Mouse (Mus musculus) frontal cortex, postnatal 25 days (tissue): ENCODE data around the gene Tvp23a.

Source experiments
- DNase-seq, 2 experiments: peaks; one replicate each; pipeline ENCODE4 v3.0.0; 2022; ENCODE audit warnings: low spot score in 2 of 2

Tvp23a gene

DNA sequence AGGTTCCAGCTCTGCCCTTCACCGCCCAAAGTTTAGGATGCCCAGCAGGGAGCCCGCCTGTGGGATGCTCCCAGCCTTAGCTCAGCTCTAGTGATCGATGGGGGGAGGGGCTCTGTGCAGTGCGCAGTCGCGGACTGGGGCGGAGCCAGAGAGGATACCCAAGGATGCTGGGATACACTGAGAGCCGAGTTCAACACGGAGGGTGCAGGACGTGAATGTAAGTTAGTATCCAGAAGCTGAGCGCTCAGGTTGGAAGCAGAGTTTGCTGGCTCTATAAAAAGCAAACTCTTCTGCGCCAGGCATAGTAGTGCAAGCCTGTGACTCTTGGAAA, at the start of gene Tvp23a:
Gene Tvp23a, minus strand, starts transcription at position 99 of the 331 bp plus-strand sequence.
- DNase-seq, result peak; percentile 81 to 82

DNA sequence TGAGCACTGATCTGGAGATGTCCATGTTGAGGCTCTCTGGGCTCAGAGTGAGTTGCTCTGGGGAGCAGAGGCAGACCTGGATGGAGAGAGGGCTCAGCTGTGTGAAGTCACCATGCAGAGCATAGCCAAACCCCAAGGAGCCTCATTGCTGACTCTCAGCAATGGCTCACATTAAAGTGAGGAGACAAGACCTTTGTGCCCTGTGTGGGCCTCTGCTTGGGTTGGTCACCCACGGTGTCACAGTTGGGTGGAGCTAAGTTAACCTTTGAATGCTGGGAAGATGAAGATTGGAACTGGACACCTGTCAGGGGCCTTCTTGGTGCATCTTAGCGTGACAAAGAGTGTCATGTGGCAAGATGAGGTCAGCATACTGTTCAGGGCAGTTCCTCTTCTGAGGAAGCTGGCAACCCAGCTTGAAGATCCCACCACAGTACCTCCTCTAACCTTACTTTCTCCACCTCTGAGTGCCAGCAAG, 48.7 kb upstream of the Tvp23a start:
- DNase-seq, result no peak

DNA sequence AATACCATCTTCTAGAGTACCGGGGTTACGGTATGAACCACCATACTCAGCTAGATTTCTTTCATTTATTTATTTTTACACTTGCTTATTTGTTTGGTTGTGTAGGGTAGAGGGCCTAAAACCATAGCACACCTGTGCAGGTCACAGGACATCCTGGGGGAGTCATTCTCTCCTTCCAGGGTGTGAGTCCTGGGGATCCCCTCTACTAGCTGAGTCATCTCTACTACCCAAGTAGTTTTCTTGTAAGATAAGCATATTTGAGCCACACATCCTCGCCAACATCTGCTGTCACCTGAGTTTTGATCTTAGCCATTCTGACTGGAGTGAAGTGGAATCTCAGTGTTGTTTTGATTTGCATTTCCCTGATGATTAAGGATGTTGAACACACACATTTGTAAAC, 45.4 kb upstream of the Tvp23a start:
- no peak for DNase-seq

DNA sequence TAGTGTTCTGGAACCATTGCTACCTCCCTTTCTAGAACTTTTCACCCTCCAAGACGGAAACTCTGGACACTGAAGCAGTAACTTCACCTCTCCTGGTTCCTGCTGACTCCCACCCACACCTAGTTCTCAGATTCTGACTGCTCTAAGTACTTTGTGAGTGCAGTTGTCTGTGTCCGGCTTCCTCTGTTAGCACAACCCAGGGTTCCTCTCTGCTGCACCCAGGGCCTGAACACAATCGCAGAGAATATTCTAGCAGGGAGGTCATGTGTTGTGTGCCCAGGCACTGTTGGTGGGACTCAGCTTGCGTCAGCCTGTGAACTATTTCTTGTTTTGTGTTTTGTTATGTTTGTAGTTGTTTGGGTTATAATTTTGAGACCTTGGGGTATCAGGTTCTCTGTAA, 44.6 kb upstream of the Tvp23a start:
- DNase-seq, result no peak

DNA sequence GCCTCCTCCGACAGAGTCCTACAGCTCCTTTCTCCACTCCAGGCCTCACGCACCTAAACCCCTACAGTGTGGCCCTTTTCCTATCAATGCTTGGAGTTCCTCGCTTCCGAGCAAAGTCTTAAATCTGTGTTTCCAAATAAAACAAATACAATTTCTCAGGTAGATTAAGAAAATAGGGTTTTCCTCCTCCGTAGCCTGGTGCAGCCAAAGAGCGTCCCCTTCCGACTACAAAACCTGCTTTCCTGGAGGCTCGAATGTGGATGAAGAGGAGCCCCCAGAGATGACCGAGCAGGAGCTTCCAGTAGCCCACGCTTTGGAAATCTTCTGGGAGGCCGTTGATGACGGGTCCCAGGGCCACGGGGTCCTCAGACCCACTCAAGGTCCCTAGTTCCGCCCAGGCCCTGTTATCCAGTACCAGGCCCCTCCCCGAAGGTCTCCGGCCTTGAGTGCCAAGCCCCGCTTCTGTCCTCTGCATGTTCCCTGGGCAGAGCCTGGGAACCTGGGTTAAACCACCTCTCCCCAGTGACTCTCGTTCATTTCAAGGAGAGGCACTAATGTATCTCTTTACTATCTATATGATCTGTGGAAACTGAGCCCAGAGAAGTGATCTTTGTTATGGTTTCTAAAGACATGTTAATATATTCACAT, 43.5 kb upstream of the Tvp23a start:
- DNase-seq, result no peak

DNA sequence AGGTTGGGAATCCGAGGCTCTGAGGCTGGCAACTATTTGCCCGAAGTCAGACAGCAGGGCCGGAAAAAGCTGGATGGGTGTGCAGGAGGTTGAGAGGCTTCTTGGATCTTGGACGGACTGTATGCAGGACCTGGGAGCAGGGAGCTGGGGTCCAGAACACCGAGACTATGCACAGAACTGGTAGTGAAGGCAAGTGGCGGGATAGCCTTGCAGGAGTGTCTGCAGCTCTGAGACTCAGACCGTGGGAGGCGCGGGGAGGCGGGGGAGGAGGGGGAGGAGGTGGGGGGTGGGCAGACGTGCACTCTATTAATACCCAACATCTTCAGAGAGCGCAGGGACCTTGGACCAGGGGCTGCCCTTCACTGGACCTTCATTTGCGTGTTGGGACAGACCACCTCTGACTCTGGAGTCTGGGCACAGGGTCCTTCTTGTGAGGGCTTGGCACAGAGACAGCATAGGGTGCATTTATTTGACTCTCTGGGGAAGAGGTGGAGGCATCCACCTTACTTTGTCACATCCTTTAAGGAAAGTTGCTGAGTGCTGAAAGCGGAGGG, 42.8 kb upstream of the Tvp23a start:
- no peak for DNase-seq

DNA sequence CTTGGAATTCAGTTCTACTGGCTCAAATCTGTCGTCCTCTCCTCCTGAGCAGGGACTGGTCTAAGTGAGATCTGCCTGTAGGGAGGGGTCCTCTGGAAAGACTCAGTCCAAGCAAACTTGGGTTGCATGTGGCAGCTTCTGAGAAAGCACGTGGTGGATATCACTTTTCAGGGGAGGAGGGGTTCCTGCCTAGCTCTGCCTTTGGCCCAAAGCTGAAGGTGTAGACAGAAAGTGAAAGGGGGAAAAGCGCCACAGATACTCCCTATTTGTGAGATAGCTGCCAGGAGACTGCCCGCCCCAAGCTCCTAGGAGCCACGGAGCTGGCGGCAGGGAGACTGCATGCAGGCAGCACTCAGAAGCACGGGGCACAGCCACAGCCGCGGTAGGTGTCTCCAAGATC, 42.3 kb upstream of the Tvp23a start:
- DNase-seq, result no peak

DNA sequence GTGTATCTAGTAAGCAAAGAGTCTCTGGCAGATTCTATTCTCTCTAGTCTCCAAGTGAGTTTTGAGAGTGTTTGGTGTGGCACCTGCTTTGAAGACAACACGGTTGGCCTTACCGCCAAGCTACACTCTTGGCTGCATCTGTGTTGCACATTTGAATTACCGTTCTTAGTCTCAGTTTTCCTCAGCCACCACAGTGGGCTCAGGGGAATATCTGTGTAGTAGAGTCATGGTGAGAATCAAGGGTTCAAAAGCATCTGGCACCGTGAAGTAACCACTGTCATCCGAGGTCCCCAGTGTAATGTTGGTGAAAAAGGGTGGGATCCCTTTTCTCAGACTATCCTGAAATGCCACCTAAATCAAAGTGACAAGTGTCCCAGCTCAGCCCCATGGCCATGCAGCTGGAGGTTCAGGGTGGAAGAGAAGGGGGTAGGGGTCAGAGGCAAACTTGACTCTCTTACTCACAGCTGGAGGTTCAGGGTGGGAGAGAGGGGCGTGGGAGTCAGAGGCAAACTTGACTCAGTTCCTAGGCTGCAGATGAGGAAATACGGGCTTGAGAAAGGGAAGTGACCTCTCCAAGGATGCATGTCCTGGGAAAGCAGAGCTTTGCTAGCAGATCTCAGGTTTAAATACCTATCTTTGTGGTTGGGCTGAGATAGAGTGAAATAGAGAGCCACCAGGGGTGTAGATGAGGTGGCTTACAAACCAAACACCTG, 41.8 kb upstream of the Tvp23a start:
- no peak for DNase-seq

DNA sequence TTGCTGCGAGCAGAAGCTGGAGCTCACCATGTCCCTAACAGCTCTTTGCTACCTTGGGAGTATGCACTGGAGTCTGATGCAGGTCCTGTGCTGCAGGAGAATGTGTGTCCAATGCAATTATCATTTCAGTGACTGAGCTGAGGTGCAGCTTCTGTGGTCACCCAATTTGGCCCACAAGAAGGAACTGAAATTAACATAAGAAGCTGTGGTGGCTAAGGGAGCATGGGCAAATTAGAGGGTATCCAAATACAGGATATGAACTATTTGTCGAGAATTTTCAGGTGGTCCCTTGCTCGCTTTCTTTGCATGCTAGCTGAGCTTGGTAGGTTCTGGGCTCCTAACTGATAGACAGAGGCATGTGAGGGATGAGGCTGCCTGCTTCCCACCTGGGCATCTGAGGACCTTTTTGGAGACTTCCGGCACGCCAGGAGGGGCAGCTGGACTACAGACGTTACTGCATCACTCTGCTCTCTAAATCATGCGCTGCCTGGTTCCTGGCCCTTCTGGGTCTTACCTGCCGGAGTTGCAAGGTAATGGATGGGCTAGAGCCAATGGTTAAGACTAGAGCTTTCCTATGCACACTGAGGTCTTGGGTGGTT, 40.8 kb upstream of the Tvp23a start:
- DNase-seq, result no peak

DNA sequence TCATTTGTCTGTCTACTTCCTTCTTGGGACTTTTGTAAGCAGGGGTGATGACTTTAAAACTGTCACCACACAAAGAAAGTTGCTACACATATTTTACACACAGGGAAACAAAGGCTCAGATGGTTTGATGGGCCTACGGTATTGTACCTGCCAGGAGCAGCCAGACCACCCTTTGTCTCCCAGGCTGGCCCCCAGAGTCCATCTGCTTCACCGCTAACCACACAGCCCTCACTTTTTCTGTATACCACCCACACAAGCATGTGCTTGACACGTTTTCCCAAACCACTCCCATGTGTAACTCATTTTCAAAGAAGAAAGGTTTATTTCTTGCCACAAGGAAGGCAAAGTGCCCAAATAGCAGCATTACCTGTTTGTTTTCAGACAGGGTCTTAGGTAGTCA, 39.8 kb upstream of the Tvp23a start:
- no peak for DNase-seq

DNA sequence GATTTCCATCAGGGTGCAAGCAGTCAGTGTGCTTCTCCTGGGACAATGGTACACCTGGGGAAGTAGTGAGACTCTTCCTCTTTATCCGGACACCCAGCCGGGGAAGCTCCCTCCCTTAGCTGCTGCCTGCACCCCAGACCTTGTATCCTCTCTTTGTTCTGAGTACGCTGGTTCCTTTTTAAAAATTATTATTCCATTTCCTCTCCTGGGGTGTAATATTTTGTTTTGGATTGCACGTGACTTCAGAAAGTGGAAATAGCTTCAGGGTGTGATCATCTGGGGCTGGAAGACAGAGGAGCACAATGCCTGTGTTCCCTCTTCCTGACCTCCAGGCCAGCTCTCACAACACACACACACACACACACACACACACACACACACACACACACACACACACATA, 35.2 kb upstream of the Tvp23a start:
- DNase-seq, result no peak

DNA sequence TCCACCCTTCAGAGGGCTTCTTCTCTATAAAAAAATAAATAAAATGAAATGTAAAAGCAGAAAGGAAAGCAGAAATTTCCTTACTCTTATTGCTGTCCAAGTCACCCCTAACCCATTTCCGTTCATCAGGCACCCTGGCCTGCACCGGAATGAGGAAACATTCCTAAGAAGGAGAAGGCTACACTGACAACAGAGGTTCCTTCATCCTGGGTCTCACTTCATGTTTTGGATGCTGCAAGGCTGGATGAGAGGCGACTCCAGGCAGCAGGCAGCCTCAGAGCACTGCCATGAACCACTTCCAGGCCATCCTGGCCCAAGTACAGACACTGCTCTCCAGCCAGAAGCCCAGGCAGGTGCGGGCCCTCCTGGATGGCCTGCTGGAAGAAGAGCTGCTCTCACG, 32.7 kb upstream of the Tvp23a start, which contains the start of gene Ciita:
Gene Ciita, plus strand, starts transcription at position 203 of the 400 bp plus-strand sequence.
- no peak for DNase-seq

DNA sequence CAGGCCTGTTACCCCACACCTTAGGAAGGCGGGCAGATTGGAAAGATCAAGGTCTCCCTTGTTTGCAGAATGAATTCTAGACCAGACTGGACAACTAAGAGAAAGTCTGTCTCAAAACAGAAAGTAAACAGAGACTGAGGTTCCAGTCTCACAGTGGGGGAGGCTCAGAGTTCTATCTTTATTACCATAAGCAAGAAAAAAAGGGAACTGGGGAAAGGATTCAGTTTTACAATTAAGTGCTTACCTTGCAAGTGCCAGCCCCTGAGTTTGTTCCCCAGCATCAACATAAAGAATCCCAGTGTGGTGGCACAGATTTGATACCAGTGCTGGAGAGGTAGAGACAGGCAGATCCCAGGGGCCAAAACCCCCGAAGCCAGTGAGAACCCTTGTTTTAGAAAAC, 28.8 kb upstream of the Tvp23a start:
- DNase-seq, result no peak

DNA sequence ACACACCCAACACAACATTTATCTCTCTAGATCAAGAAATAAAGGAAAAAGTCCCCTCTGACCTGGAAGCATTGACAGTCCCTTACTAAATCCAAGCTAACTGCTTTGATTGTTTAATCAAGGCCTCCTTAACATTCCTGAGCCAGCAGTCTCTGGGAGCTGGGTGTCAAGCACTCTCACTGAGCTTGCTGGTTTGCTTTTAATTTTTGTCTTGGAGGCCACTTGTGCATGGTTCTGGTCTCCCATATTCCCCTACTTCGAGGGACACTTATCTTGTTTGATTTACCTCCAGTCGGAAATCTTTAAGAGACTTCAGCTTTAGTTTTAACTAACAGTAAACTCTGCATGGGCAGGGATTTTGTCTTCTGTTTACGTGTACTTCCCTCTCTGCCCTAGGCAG, 27.8 kb upstream of the Tvp23a start:
- no peak for DNase-seq

DNA sequence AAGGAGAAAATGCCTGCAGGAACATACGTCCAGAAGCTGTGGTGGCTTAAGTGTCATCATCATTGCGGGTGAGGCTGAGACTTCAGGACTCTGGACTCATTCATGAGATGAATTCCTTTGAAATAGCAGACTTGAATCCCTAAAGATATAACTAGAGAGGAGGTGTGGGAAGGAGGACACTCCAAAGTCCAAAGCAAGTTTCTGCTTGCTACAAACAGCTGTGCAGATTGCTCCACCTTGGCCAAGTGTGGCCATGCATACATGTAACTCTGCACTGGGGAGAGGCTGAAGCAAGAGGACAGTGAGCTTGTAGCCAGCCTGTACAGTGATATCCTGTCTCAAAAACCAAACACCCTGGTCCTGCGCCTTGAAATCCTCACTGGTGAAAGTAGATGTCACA, 24.8 kb upstream of the Tvp23a start:
- DNase-seq, result no peak

DNA sequence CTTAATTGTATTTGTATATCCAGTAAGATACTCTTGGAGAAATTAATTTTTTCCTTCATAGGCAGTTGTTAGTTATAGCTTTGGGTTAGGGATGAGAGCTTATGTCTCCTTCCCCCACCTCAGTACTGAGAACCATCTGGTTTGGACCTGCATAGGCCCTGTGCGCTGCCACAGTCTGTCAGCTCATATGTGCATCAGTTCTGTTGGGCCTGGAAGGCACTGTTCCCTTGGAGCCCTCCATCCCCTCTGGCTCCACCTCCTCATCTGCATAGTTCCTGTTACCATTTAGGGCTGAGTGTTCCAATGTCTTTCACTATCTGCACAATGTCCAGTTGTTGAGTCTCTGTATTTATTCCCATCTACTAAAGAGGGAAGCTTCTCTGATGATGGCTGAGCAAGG, 21.0 kb upstream of the Tvp23a start:
- DNase-seq, result no peak

DNA sequence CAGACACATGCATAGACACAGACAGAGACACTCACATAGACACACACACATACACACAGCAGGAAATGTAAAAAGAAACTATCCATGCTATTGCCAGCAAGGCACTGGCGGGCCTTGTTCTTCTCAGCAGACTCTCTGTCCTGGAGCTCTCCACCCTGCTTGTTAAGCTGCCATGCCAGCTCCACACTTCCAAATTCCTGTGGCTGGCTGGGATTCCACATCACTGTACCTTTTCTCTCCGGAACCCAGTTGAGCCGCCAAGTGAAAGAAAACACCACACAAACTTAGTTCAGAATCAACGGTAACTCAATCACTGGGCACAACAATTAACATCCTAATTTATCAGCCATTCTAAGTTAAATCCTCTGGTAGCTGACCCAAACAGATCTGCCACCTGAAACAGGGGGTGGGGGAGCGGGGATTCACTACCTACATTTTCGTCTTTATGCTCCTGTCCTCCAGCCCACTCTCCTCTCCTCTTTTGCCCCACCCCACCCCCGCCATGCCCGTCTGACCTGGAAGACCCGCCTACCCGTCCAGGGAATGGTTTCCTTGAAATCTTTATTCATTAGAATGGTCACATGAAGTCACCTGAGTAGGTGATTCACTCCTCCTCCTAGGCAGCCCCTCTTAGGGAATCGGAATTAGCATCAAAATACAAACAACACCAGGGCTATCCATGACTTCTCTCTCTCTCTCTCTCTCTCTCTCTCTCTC, 20.4 kb upstream of the Tvp23a start:
- DNase-seq, result no peak

DNA sequence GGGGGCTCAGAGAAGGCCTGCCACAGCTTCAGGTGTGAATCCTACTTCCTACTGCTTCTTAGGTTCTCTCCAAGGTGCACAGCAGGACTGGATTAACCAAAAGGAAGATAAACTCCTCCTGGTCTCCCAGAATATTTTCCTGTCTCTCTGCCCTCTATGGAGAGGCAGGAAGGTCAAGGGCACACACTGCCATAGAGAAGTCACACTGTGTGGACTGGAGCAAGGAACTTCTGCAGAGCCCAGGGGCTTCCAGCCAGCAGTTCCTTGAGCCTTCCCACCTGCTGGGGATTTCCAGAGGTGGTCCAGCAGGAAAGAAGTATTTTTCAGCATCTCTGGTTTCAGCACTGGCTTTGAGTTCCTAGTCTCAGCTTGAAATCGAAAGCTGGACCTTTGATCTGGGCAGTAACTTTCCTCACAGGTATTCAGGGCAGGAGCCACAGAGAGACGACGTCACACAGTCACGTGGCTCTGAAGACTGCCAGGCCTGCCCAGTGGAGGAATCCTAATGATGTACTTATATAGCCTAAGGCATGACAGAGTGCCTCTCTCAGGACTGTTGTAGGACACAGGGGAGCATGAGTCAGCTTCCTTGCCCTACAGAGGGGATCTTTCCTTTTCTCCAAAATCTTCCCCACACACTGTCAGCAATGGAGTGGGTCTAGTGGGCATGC, 18.0 kb upstream of the Tvp23a start:
- DNase-seq, result no peak

DNA sequence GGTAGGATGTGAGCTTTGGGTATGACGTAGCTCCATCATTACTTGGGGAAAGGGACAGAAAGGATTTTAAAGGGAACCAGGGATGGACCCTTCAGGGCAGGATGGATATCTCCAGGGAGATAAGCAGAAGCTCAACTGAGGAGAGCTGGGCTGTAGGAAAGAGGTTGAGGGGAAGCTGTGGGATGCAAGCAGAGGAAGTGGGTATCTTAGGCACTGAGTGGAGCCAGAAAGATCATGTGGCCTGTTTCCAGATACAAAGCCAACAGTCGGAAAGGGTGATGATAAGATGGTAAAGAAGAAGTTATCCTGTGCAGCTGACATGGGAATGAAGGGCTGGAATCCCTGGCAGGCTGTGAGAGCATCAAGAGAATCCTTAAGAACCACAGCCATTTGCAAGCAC, 14.0 kb upstream of the Tvp23a start:
- DNase-seq, result no peak

DNA sequence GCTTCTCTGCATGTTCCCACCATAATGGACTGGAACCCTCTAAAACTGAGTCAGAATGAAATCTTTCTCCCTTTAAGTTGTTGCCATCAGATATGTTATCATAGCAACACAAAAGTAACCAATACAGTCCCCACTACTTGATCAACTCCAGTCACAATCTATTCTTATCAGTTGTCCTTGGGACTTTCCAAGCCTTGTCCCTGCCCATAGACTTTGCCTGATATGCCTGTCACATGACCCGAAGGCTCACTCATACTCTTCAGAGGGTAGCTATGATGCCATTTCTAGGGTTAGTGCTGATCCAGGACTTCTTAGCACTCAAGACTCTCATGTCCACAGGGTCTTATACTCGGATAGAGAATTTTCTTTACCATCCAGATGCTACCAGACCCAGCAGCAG, 13.0 kb upstream of the Tvp23a start:
- no peak for DNase-seq

DNA sequence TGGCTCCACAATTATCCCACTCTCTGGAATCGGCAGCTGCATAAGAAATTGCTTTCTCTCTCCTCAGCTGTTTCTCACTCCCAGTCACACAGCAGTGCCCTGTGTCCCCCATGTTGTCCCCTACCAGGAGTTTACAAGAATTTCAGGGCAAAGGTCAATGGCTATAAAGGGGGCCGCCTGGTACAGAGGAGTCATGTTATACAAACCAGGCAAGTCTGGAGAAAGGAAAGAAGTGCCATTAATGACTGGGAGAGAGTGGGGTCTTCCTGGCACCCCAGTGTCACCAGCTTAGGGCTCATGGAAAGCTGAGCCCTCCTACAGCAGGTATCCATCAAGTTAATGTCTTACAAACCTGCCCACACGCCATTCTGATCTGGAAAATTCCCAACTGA, 7.4 kb upstream of the Tvp23a start:
- no peak for DNase-seq
